ENCODE assay signal across 9 mouse cellular contexts in genomic region chr5:119265149-119265890, GRCm38 (mm10).
A peak's percentile ranks its signal among the peaks of the same experiment; 100 is the strongest.
DNase-seq lines count a peak whose midpoint lies in the region; ATAC-seq lines count a peak whose summit lies in the region.
"Had no signal": no experiment of that assay in that cellular context is flagged by ENCODE, and none has a peak within 500 bp of the region (broad histone marks: within the 10 kb centered on the region; RNA-seq: fewer than 3 reads in every experiment).

No protein-coding gene starts in this region.

- no peak for ATAC-seq in cerebellum, adult (ENCODE audit: insufficient number of reproducible peaks, low FRiP score, low TSS enrichment)
- no peak for ATAC-seq in midbrain, embryonic 14.5 days (ENCODE audit: low FRiP score, low TSS enrichment)
- ATAC-seq in midbrain, embryonic 13.5 days = no peak
- no peak for ATAC-seq in erythroblast, adult 5-6 weeks (replicated peaks; ENCODE audit: low FRiP score, poor library complexity, severe bottlenecking)

- H3K4me1 ChIP-seq in midbrain, embryonic 14.5 days (ENCODE audit: control insufficient read depth, insufficient read depth, low read length) = no peaks in the 10 kb centered on the region
- H3K4me1 ChIP-seq in midbrain, embryonic 13.5 days (replicated peaks) = no peaks in the 10 kb centered on the region
- H3K4me1 ChIP-seq: neural tube, embryonic 13.5 days had no signal

- no peak overlapping the region for H3K27ac ChIP-seq in midbrain, embryonic 14.5 days (replicated peaks; ENCODE audit: low read depth, low read length)
- H3K27ac ChIP-seq in midbrain, embryonic 13.5 days = no peak overlapping the region
- H3K27ac ChIP-seq: neural tube, embryonic 13.5 days had no signal

- 66% methylated on average over 20 of the region's 20 CpGs for WGBS in midbrain, embryonic 14.5 days
- WGBS in midbrain, embryonic 13.5 days = 73% methylated on average over 20 of the region's 20 CpGs

- no peak overlapping the region for H3K4me2 ChIP-seq in midbrain, embryonic 14.5 days (ENCODE audit: low read length)
- no peak overlapping the region for H3K4me2 ChIP-seq in midbrain, embryonic 13.5 days (replicated peaks)
- H3K4me2 ChIP-seq: neural tube, embryonic 13.5 days had no signal

- no peak overlapping the region for H3K4me3 ChIP-seq in midbrain, embryonic 14.5 days (replicated peaks; ENCODE audit: low read depth, low read length)
- H3K4me3 ChIP-seq in midbrain, embryonic 13.5 days (replicated peaks) = no peak overlapping the region
- H3K4me3 ChIP-seq: neural tube, embryonic 13.5 days had no signal

- no peaks in the 10 kb centered on the region for H3K36me3 ChIP-seq in midbrain, embryonic 14.5 days (ENCODE audit: control insufficient read depth, insufficient read depth, low read length)
- no peaks in the 10 kb centered on the region for H3K36me3 ChIP-seq in midbrain, embryonic 13.5 days
- H3K36me3 ChIP-seq: neural tube, embryonic 13.5 days had no signal

- peak; percentile 13 for DNase-seq in cerebellum, adult 11 months
- peak; percentile 26 for DNase-seq in midbrain, embryonic 14.5 days
- peak; percentile 17 to 40 for DNase-seq in heart, postnatal 36 days
- DNase-seq in lung, postnatal 14 days = peak; percentile 27
- no peak for DNase-seq in adrenal gland, adult 18-20 months (ENCODE audit: low spot score in 2 of 2)

- intact Hi-C loops in heart, postnatal 36 days (cut with DNase I) = no loop called here

- no peaks in the 10 kb centered on the region for H3K9me3 ChIP-seq in midbrain, embryonic 14.5 days (ENCODE audit: control insufficient read depth, low read length)
- no peaks in the 10 kb centered on the region for H3K9me3 ChIP-seq in midbrain, embryonic 13.5 days

- no peak overlapping the region for H3K9ac ChIP-seq in midbrain, embryonic 14.5 days (replicated peaks; ENCODE audit: low read length)
- H3K9ac ChIP-seq in midbrain, embryonic 13.5 days (replicated peaks) = no peak overlapping the region
- H3K9ac ChIP-seq: neural tube, embryonic 13.5 days had no signal

- H3K27me3 ChIP-seq in midbrain, embryonic 14.5 days (ENCODE audit: control insufficient read depth, insufficient read depth, low read length) = no peaks in the 10 kb centered on the region
- no peaks in the 10 kb centered on the region for H3K27me3 ChIP-seq in midbrain, embryonic 13.5 days
- H3K27me3 ChIP-seq: neural tube, embryonic 13.5 days had no signal

Comparison
In these comparisons a context has a peak if more than half of its experiments do, and no peak if none do; other contexts are left out.
1. DNase-seq: peak in cerebellum, adult 11 months (single experiment), midbrain, embryonic 14.5 days (single experiment), heart, postnatal 36 days (2 of 2) and lung, postnatal 14 days (single experiment); none in adrenal gland, adult 18-20 months (0 of 2).